Mouse (Mus musculus): ENCODE results near the gene Plch2.
A peak's percentile ranks its signal among the peaks of the same experiment; 100 is the strongest.
"Not testable (repeated sequence)": the region's sequence is repeated elsewhere in the genome, so short reads cannot be mapped to it uniquely, and the experiment has no call there.

Gene Plch2

GRCm38 (mm10) chr4:155056724-155057123 lies at the start of gene Plch2:
Plch2 (minus strand) TSS chr4:155056784.
- DNase-seq (ENCODE audit: extremely low read depth, low read depth), result no peak

DNA sequence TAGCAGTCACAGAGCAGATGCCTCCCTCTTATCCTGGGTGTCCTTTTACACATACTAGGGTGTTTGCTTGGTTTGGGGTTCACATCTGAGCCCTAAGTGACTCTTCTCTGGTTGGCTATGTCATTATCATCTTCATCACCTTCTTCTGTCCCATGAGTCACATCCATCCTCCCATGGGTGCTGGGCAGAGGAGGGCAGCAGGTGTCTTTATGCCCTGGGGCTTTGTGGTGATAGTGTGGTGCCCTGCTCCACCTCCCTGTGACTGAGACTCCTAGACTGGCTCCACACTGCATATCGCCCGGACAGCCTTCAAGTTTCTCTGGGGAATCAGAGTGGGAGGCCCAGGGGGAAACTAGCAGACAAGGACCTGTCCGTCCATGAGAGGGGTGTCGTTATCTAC lies 42.0 kb upstream of the Plch2 start:
- no peak for DNase-seq (ENCODE audit: extremely low read depth, low read depth)

GRCm38 (mm10) chr4:155097452-155097851 lies 40.9 kb upstream of the Plch2 start:
- no peak for DNase-seq (ENCODE audit: extremely low read depth, low read depth)

GRCm38 (mm10) chr4:155095967-155096366 lies 39.4 kb upstream of the Plch2 start:
- DNase-seq (ENCODE audit: extremely low read depth, low read depth), result no peak

GRCm38 (mm10) chr4:155095238-155095900 lies 38.8 kb upstream of the Plch2 start:
- peak; percentile 69 for DNase-seq (ENCODE audit: extremely low read depth, low read depth)

- no peak for DNase-seq (ENCODE audit: extremely low read depth, low read depth)
Measured at GRCm38 (mm10) chr4:155094565-155094964, 38.0 kb upstream of the Plch2 start.

GRCm38 (mm10) chr4:155093431-155094149 lies 37.0 kb upstream of the Plch2 start:
- no peak for DNase-seq (ENCODE audit: extremely low read depth, low read depth)

- no peak for DNase-seq (ENCODE audit: extremely low read depth, low read depth)
Measured at GRCm38 (mm10) chr4:155092718-155093430, 36.3 kb upstream of the Plch2 start.

GRCm38 (mm10) chr4:155090688-155091449 lies 34.3 kb upstream of the Plch2 start:
- DNase-seq (ENCODE audit: extremely low read depth, low read depth), result no peak

GRCm38 (mm10) chr4:155090147-155090546 lies 33.6 kb upstream of the Plch2 start:
- no peak for DNase-seq (ENCODE audit: extremely low read depth, low read depth)

GRCm38 (mm10) chr4:155089241-155089640 lies 32.7 kb upstream of the Plch2 start:
- DNase-seq (ENCODE audit: extremely low read depth, low read depth), result no peak

DNA sequence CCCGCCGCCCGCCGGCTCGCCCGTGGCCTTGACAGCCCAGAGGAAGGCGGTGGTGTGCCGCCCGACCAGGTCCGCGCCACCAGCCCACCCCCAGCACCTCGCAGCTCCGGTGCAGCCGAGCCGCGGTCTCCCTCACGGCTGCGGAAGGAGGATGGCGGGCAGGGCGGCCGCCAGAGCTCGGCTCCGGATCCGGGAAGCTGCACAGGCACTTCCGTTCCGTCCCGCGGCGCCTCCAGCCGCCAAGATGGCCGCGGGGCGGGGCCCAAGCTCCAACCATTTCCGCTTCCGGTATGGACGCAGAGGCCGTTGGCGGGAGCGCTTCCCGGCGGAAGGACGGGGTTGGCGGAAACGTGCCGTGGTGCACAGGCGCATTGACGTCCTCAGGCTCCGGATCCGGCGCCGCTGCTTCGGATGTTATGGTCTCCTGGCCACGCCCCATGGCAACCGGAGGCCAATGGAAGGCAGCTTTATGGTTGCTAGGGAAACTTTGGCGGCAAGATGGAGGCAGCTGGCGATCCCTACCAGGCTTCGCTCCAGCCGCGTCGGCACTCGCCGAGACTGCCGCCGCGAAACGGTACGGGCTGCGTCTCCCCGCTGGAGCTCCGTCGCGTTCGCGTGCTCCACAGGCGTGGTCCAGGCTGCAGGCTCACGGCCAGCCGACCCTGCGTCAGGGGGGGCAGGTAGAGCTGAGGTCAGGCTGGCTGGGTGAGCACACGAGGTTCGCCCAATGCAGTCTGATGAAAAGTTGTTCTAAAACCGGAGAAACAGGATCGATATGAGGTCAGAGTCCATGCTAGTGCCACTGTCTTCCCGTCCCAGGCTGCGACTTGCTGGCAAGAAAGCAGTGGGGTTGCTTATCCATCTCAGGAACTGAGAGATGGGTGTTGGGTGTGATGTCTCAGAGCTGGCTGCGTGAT lies 29.8 kb upstream of the Plch2 start, which contains the start of the genes Rer1 and Morn1:
Gene Rer1, minus strand, starts transcription at position 275 of the 917 bp plus-strand sequence.
Gene Morn1, plus strand, starts transcription at position 470 of the 917 bp plus-strand sequence.
- DNase-seq (ENCODE audit: extremely low read depth, low read depth), result peak; percentile 94

GRCm38 (mm10) chr4:155085206-155086107 lies 28.9 kb upstream of the Plch2 start:
- peak; percentile 48 for DNase-seq (ENCODE audit: extremely low read depth, low read depth)

- DNase-seq (ENCODE audit: extremely low read depth, low read depth), result no peak
Measured at GRCm38 (mm10) chr4:155084351-155084750, 27.8 kb upstream of the Plch2 start.

DNA sequence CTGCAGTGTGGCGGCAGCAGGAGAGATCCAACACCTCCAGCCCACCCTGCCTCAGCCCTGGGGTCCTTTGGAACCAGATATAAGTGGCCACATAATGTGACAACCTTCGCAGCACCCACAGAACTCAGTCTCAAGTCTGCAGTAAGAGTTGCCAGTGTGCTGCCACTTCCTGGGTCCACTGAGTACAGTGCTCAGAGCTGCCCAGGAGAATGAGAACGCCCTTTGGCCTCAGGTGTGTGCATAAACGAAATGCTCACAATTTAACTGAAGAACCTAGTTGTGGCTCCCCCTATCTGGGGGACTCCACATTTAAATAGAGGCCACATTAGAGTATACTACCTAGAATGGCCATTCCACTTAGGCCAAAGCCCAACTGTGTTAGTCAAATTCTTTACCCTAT lies 27.0 kb upstream of the Plch2 start:
- no peak for DNase-seq (ENCODE audit: extremely low read depth, low read depth)

DNA sequence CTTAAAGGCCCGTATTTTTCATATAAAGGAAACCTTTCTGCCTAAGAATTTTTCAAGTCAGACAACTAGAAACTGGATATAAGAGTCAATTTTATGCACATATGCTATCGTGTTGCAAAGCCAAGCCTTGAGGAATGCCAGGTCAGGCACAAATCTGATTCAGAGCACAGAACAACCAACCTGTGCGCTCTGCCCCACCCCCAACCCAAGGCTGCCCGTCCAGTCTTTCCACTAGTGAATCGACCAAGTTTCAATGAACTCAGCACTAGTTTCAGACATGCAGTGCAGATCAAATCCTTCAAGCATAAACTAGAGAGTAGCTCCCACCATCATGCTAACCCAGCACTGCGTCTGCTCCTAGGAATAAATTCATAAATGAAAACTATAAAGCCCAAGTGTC lies 23.1 kb upstream of the Plch2 start:
- no peak for DNase-seq (ENCODE audit: extremely low read depth, low read depth)

GRCm38 (mm10) chr4:155078808-155079207 lies 22.2 kb upstream of the Plch2 start:
- not testable (repeated sequence) for DNase-seq (ENCODE audit: extremely low read depth, low read depth)

GRCm38 (mm10) chr4:155076677-155077076 lies 20.1 kb upstream of the Plch2 start:
- no peak for DNase-seq (ENCODE audit: extremely low read depth, low read depth)

DNA sequence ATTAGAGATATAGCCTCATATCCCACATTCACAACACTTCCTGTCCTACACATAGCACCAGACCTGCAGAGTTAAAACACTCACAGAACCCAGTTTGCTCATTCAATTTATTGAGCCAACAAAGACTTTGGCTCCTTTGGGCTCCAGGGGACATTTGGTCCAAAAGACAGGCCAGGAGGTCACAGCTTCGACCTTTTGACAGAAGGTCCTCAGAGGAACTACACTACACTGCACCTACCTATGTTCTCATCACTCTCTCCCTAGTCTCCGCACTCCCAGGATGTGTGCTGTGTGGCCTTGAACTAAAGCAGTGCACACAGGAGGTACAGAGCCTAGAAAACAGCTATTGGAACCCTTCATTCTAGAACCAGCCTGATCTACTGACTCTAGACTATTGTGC lies 19.2 kb upstream of the Plch2 start:
- DNase-seq (ENCODE audit: extremely low read depth, low read depth), result no peak
